Mouse (Mus musculus) limb, embryonic 12.5 days (tissue): ENCODE results near the gene Kmt5a. TPM values are rescaled to one million over a fixed set of nuclear protein-coding genes. Genes with fewer than 3 reads are reported as not detected.
A peak's percentile ranks its signal among the peaks of the same experiment; 100 is the strongest.

ENCODE experiments used
- ATAC-seq: fragments of 200-750 bp; cut with Nextera tagmentation; 2 replicates; pipeline ENCODE4 v1.8.0; 2017; ENCODE audit warnings: low read depth, moderate TSS enrichment; ENCODE audit not compliant: insufficient number of reproducible peaks, insufficient read depth, low FRiP score, low TSS enrichment
- H3K27ac ChIP-seq: fragments of 300-500 bp; sonication (generic); 2 replicates; pipeline ENCODE4 v1.5.1; 2016; ENCODE audit warnings: mild to moderate bottlenecking, moderate library complexity
- H3K27me3 ChIP-seq: fragments of 300-500 bp; sonication (generic); 2 replicates; pipeline ENCODE4 v1.6.1; 2016; ENCODE audit warnings: mild to moderate bottlenecking, moderate library complexity
- H3K36me3 ChIP-seq: fragments of 300-500 bp; sonication (generic); 2 replicates; pipeline ENCODE4 v1.6.1; 2016; ENCODE audit warnings: mild to moderate bottlenecking, moderate library complexity
- H3K4me1 ChIP-seq: fragments of 300-500 bp; sonication (generic); replicated peaks from 2 replicates; pipeline ENCODE4 v1.6.1; 2016
- H3K4me2 ChIP-seq: fragments of 300-500 bp; sonication (generic); 2 replicates; pipeline ENCODE4 v1.6.1; 2016; ENCODE audit warnings: mild to moderate bottlenecking, moderate library complexity
- H3K4me3 ChIP-seq: fragments of 300-500 bp; sonication (generic); replicated peaks from 2 replicates; pipeline ENCODE4 v1.5.1; 2016; ENCODE audit warnings: mild to moderate bottlenecking
- H3K9ac ChIP-seq: fragments of 300-500 bp; sonication (generic); replicated peaks from 2 replicates; pipeline ENCODE4 v1.6.1; 2016; ENCODE audit warnings: mild to moderate bottlenecking, moderate library complexity
- H3K9me3 ChIP-seq: fragments of 300-500 bp; sonication (generic); 2 replicates; pipeline ENCODE4 v1.6.1; 2016; ENCODE audit warnings: mild to moderate bottlenecking, moderate library complexity
- WGBS: fragments of 180-500 bp; shearing (Covaris S2); methylation state at CpG from one replicate; pipeline ENCODE4 v1.1.7; 2016; 5-methylcytosine and 5-hydroxymethylcytosine counted together
- polyA plus RNA-seq: library from polyadenylated mRNA; unstranded; fragments of >200 nt; fragmentation: Nextera tagmentation; extraction: Ambion mirVana; gene quantifications from 2 replicates; pipeline ENCODE4 v1.2.1, GENCODE M21; 2016

Gene Kmt5a
- 49.8 and 60.6 TPM in 2 replicates for polyA plus RNA-seq

GRCm38 (mm10) chr5:124439447-124440093 is at the start of gene Kmt5a:
Gene Kmt5a, plus strand, starts transcription at chr5:124439930.
- H3K9ac ChIP-seq, result peak within 1 kb of the TSS; percentile 71
- peak within 1 kb of the TSS; percentile 79 for H3K4me3 ChIP-seq
- H3K4me2 ChIP-seq, result peak within 1 kb of the TSS; percentile 97
- H3K27ac ChIP-seq, result peak within 1 kb of the TSS; percentile 90
- no peaks in the 10 kb centered on the region for H3K9me3 ChIP-seq
- no peaks in the 10 kb centered on the region for H3K27me3 ChIP-seq
- peaks cover 16% of the 10 kb centered on the region for H3K4me1 ChIP-seq
- no peaks in the 10 kb centered on the region for H3K36me3 ChIP-seq
- WGBS, result 2% methylated on average over 34 of the region's 34 CpGs
- peak; percentile 97 for ATAC-seq

- H3K27ac ChIP-seq, result no peak overlapping the region
- H3K4me1 ChIP-seq, result no peaks in the 10 kb centered on the region
- H3K9ac ChIP-seq, result no peak overlapping the region
- peaks cover 97% of the 10 kb centered on the region for H3K36me3 ChIP-seq
- H3K27me3 ChIP-seq, result no peaks in the 10 kb centered on the region
- 95% methylated on average over 4 of the region's 4 CpGs for WGBS
- ATAC-seq, result no peak
- H3K4me2 ChIP-seq, result no peak overlapping the region
- no peak overlapping the region for H3K4me3 ChIP-seq
- H3K9me3 ChIP-seq, result no peaks in the 10 kb centered on the region
Observed at GRCm38 (mm10) chr5:124392412-124392811, 47.3 kb upstream of the Kmt5a start.

GRCm38 (mm10) chr5:124393726-124394125 is 46.0 kb upstream of the Kmt5a start:
- H3K27ac ChIP-seq, result no peak overlapping the region
- H3K27me3 ChIP-seq, result no peaks in the 10 kb centered on the region
- ATAC-seq, result no peak
- no peaks in the 10 kb centered on the region for H3K9me3 ChIP-seq
- H3K9ac ChIP-seq, result no peak overlapping the region
- no peaks in the 10 kb centered on the region for H3K4me1 ChIP-seq
- WGBS, result 91% methylated on average over 7 of the region's 7 CpGs
- H3K36me3 ChIP-seq, result peaks cover 97% of the 10 kb centered on the region
- H3K4me2 ChIP-seq, result no peak overlapping the region
- no peak overlapping the region for H3K4me3 ChIP-seq

GRCm38 (mm10) chr5:124410808-124411207 is 28.9 kb upstream of the Kmt5a start:
- ATAC-seq, result no peak
- no peak overlapping the region for H3K9ac ChIP-seq
- H3K4me2 ChIP-seq, result no peak overlapping the region
- 84% methylated on average over 3 of the region's 3 CpGs for WGBS
- H3K9me3 ChIP-seq, result no peaks in the 10 kb centered on the region
- no peak overlapping the region for H3K27ac ChIP-seq
- no peaks in the 10 kb centered on the region for H3K4me1 ChIP-seq
- no peaks in the 10 kb centered on the region for H3K27me3 ChIP-seq
- no peak overlapping the region for H3K4me3 ChIP-seq
- H3K36me3 ChIP-seq, result peaks cover 81% of the 10 kb centered on the region

- Histone ChIP-seq H3K4me1 (no peaks in the 10 kb centered on the region), H3K9me3 (no peaks in the 10 kb centered on the region), H3K27me3 (no peaks in the 10 kb centered on the region), H3K36me3 (peaks cover 69% of the 10 kb centered on the region), H3K4me2 (no peak overlapping the region), H3K27ac (no peak overlapping the region), H3K9ac (no peak overlapping the region), H3K4me3 (no peak overlapping the region)
- ATAC-seq, result no peak
- WGBS, result 95% methylated on average over 5 of the region's 5 CpGs
Observed at GRCm38 (mm10) chr5:124412163-124412562, 27.6 kb upstream of the Kmt5a start.

- WGBS, result 97% methylated on average over 2 of the region's 2 CpGs
- Histone ChIP-seq H3K4me1 (peaks cover 2% of the 10 kb centered on the region), H3K4me3 (no peak overlapping the region), H3K27ac (no peak overlapping the region), H3K36me3 (peaks cover 23% of the 10 kb centered on the region; the same call in 1 of the 2 replicates), H3K9me3 (no peaks in the 10 kb centered on the region), H3K4me2 (no peak overlapping the region), H3K9ac (no peak overlapping the region), H3K27me3 (no peaks in the 10 kb centered on the region)
- ATAC-seq, result no peak
Observed at GRCm38 (mm10) chr5:124418903-124419302, 20.8 kb upstream of the Kmt5a start.

GRCm38 (mm10) chr5:124421786-124422185 is 17.9 kb upstream of the Kmt5a start:
- Histone ChIP-seq H3K9ac (no peak overlapping the region), H3K27me3 (no peaks in the 10 kb centered on the region), H3K9me3 (no peaks in the 10 kb centered on the region), H3K27ac (no peak overlapping the region), H3K36me3 (peaks cover 16% of the 10 kb centered on the region; the same call in 1 of the 2 replicates), H3K4me1 (peaks cover 7% of the 10 kb centered on the region), H3K4me2 (no peak overlapping the region), H3K4me3 (no peak overlapping the region)
- no peak for ATAC-seq
- 88% methylated on average over 2 of the region's 2 CpGs for WGBS

- H3K36me3 ChIP-seq, result peaks cover 7% of the 10 kb centered on the region; the same call in 1 of the 2 replicates
- 3% methylated on average over 14 of the region's 14 CpGs for WGBS
- peak overlapping the region; percentile 99 for H3K4me3 ChIP-seq
- peak overlapping the region; percentile 94 for H3K9ac ChIP-seq
- peak overlapping the region; percentile 78; the same call in 1 of the 2 replicates for H3K27ac ChIP-seq
- no peak for ATAC-seq
- peak overlapping the region; percentile 92 for H3K4me2 ChIP-seq
- H3K27me3 ChIP-seq, result no peaks in the 10 kb centered on the region
- H3K4me1 ChIP-seq, result peaks cover 7% of the 10 kb centered on the region
- no peaks in the 10 kb centered on the region for H3K9me3 ChIP-seq
Observed at GRCm38 (mm10) chr5:124424200-124424722, 15.5 kb upstream of the Kmt5a start.

- ATAC-seq, result peak; percentile 67
- Histone ChIP-seq H3K9ac (peak overlapping the region; percentile 94), H3K4me1 (peaks cover 7% of the 10 kb centered on the region), H3K4me2 (peak overlapping the region; percentile 92), H3K4me3 (peak overlapping the region; percentile 99), H3K27ac (peak overlapping the region; percentile 78), H3K9me3 (no peaks in the 10 kb centered on the region), H3K27me3 (no peaks in the 10 kb centered on the region), H3K36me3 (peaks cover 7% of the 10 kb centered on the region; the same call in 1 of the 2 replicates)
- under 1% methylated on average over 62 of the region's 63 CpGs for WGBS
Observed at GRCm38 (mm10) chr5:124424723-124425411, 14.9 kb upstream of the Kmt5a start.

- H3K4me2 ChIP-seq, result peak within 1 kb of the TSS; percentile 92
- H3K27ac ChIP-seq, result peak within 1 kb of the TSS; percentile 82
- no peaks in the 10 kb centered on the region for H3K27me3 ChIP-seq
- H3K36me3 ChIP-seq, result peaks cover 7% of the 10 kb centered on the region; the same call in 1 of the 2 replicates
- peak within 1 kb of the TSS; percentile 99 for H3K4me3 ChIP-seq
- no peaks in the 10 kb centered on the region for H3K9me3 ChIP-seq
- H3K4me1 ChIP-seq, result peaks cover 7% of the 10 kb centered on the region
- peak within 1 kb of the TSS; percentile 94 for H3K9ac ChIP-seq
- ATAC-seq, result peak; percentile 90
- WGBS, result 1% methylated on average over 59 of the region's 81 CpGs
Observed at GRCm38 (mm10) chr5:124425412-124426259, 14.1 kb upstream of the Kmt5a start, which contains the start of gene Sbno1. Gene Sbno1, minus strand, starts transcription at chr5:124426001.
